In the genomic region with DNA sequence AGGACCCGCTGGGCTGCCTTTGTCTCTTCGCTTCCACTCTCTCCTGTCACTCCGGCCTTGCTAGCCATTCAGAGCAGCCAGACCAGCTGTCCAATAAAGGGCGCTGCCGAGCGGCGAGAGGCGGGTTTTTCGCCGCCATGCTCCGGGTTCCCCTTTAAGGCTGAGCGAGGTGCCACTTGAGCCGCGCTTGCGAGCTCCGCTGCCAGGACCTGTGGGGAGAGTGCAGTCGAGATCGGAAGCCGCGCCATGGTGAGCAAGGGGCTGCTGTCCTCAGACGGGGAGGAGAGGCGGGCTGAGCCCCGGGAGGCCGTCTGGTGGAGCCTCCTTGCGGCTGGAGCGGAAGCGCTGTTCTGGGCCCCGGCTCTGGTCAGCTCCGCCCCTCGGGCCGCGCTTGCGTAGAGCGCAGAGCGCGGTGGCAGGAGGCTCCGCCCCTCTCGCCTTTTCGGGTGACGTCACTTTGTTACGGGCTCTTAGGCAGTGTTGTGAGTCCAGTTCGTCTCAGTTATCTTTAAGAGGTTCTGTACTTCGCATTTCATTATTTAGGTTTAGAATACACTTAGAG, we compare ENCODE assay signal across 8 mouse cellular contexts. TPM values are rescaled to one million over a fixed set of nuclear protein-coding genes. Genes with fewer than 3 reads are reported as not detected.
A peak's percentile ranks its signal among the peaks of the same experiment; 100 is the strongest.
DNase-seq lines count a peak whose midpoint lies in the region; ATAC-seq lines count a peak whose summit lies in the region.

A gene (plus strand): TSS at position 151 of the 562 bp plus-strand sequence.

- no peaks in the 10 kb centered on the region for H3K36me3 ChIP-seq in heart, embryonic 10.5 days
- no peaks in the 10 kb centered on the region for H3K36me3 ChIP-seq in kidney, embryonic 15.5 days

- peak within 1 kb of the TSS; percentile 71 for H3K4me3 ChIP-seq in heart, embryonic 10.5 days
- peak within 1 kb of the TSS; percentile 74 for H3K4me3 ChIP-seq in kidney, embryonic 15.5 days (replicated peaks)

- peak within 1 kb of the TSS; percentile 82 for H3K9ac ChIP-seq in kidney, embryonic 15.5 days

- H3K27ac ChIP-seq in heart, embryonic 10.5 days, result peak within 1 kb of the TSS; percentile 99
- peak within 1 kb of the TSS; percentile 100 for H3K27ac ChIP-seq in kidney, embryonic 15.5 days

- no peaks in the 10 kb centered on the region for H3K27me3 ChIP-seq in heart, embryonic 10.5 days (ENCODE audit: insufficient read depth, poor library complexity, severe bottlenecking)
- H3K27me3 ChIP-seq in kidney, embryonic 15.5 days, result no peaks in the 10 kb centered on the region

- peak within 1 kb of the TSS; percentile 69 for H3K4me2 ChIP-seq in kidney, embryonic 15.5 days

- H3K9me3 ChIP-seq in heart, embryonic 10.5 days, result no peaks in the 10 kb centered on the region
- no peaks in the 10 kb centered on the region for H3K9me3 ChIP-seq in kidney, embryonic 15.5 days (replicated peaks)

- under 1% methylated on average over 43 of the region's 43 CpGs for WGBS in heart, embryonic 10.5 days
- under 1% methylated on average over 43 of the region's 43 CpGs for WGBS in kidney, embryonic 15.5 days

- peak; percentile 95 to 96 for DNase-seq in B cell, adult 2 months
- peak; percentile 98 for DNase-seq in brain, adult 2 months (ENCODE audit: low read depth, low spot score)
- DNase-seq in heart, embryonic 10.5 days (ENCODE audit: low spot score), result peak; percentile 97
- peak; percentile 94 for DNase-seq in liver
- DNase-seq in spleen, postnatal 4 days (ENCODE audit: low spot score in 2 of 2), result peak; percentile 89 to 94

- no peaks in the 10 kb centered on the region for H3K4me1 ChIP-seq in heart, embryonic 10.5 days
- H3K4me1 ChIP-seq in kidney, embryonic 15.5 days, result peaks cover 3% of the 10 kb centered on the region; the same call in 1 of the 2 replicates

- peak; percentile 100 for ATAC-seq in erythroblast, adult 5-6 weeks (replicated peaks; ENCODE audit: low FRiP score, poor library complexity, severe bottlenecking)
- ATAC-seq in kidney, embryonic 15.5 days (replicated peaks; ENCODE audit: low FRiP score), result peak; percentile 98
- peak; percentile 99 for ATAC-seq in monocyte, adult 5-6 weeks (replicated peaks; ENCODE audit: insufficient number of reproducible peaks, low FRiP score, low TSS enrichment, poor library complexity, severe bottlenecking)

RNA-seq across cellular contexts. Expression of the gene that starts here (rescaled TPM):
- 0.42 and 0.58 TPM in 2 replicates for total RNA-seq in erythroblast, adult 5-6 weeks (2015; ENCODE audit: low replicate concordance)
- total RNA-seq in erythroblast, adult 5-6 weeks (2017; ENCODE audit: low replicate concordance), result 0.98 and 1.3 TPM in 2 replicates
- 1.7 and 1.9 TPM in 2 replicates for polyA plus RNA-seq in heart, embryonic 10.5 days (2016; fragmentation: Nextera tagmentation; extraction: Ambion mirVana)
- 1.8 and 2.1 TPM in 2 replicates for polyA plus RNA-seq in kidney, embryonic 15.5 days (2015; fragmentation: Nextera tagmentation; extraction: Ambion mirVana)
- total RNA-seq in monocyte, adult 5-6 weeks (2017), result 4.3 to 5.4 TPM (median 4.9 TPM) in 3 replicates

Comparison
In these comparisons a context has a peak if more than half of its experiments do, and no peak if none do; other contexts are left out.
1. Peak in every context shown above with its lines: DNase-seq, ATAC-seq, H3K4me3 ChIP-seq and H3K27ac ChIP-seq.